Mouse (Mus musculus) kidney, postnatal 0 days (tissue): ENCODE data around the gene Syne1. TPM values are rescaled to one million over a fixed set of nuclear protein-coding genes. Genes with fewer than 3 reads are reported as not detected.

Experiments
- ATAC-seq: fragments of 200-750 bp; cut with Nextera tagmentation; replicated peaks from 2 replicates; pipeline ENCODE4 v1.8.0; 2017; ENCODE audit warnings: low read depth, moderate number of reproducible peaks, moderate TSS enrichment, moderate library complexity; ENCODE audit not compliant: low FRiP score
- DNase-seq: peaks from one replicate; pipeline ENCODE4 v3.0.0-alpha.2; 2016; ENCODE audit warnings: low spot score
- H3K27ac ChIP-seq: fragments of 300-500 bp; sonication (generic); 2 replicates; pipeline ENCODE4 v1.5.1; 2014; ENCODE audit warnings: mild to moderate bottlenecking
- H3K27me3 ChIP-seq: fragments of 300-500 bp; sonication (generic); 2 replicates; pipeline ENCODE4 v1.6.1; 2014; ENCODE audit warnings: low read length, mixed read lengths; ENCODE audit not compliant: insufficient read depth
- H3K36me3 ChIP-seq: fragments of 300-500 bp; sonication (generic); 2 replicates; pipeline ENCODE4 v1.6.1; 2014; ENCODE audit warnings: low read length, mixed read lengths; ENCODE audit not compliant: insufficient read depth
- H3K4me1 ChIP-seq: fragments of 300-500 bp; sonication (generic); replicated peaks from 2 replicates; pipeline ENCODE4 v1.6.1; 2014; ENCODE audit warnings: antibody characterized with exemption, low read length, mixed read lengths; ENCODE audit not compliant: insufficient read depth
- H3K4me2 ChIP-seq: fragments of 300-500 bp; sonication (generic); 2 replicates; pipeline ENCODE4 v1.6.1; 2014; ENCODE audit warnings: mild to moderate bottlenecking, low read length, moderate library complexity, mixed read lengths
- H3K4me3 ChIP-seq: fragments of 300-500 bp; sonication (generic); replicated peaks from 2 replicates; pipeline ENCODE4 v1.5.1; 2014; ENCODE audit warnings: low read depth, low read length
- H3K9ac ChIP-seq: fragments of 300-500 bp; sonication (generic); 2 replicates; pipeline ENCODE4 v1.6.1; 2014; ENCODE audit warnings: low read depth, low read length
- H3K9me3 ChIP-seq: fragments of 300-500 bp; sonication (generic); replicated peaks from 2 replicates; pipeline ENCODE4 v1.6.1; 2016; ENCODE audit warnings: low read length, inconsistent platforms, mixed read lengths
- CTCF ChIP-seq: IDR thresholded peaks from 2 replicates; pipeline ENCODE4 v1.5.1; 2016; ENCODE audit warnings: antibody characterized with exemption, low read depth, mild to moderate bottlenecking, moderate library complexity
- WGBS: fragments of 180-500 bp; shearing (Covaris S2); extraction: QIAGEN DNeasy Blood & Tissue Kit; methylation state at CpG from one replicate; pipeline ENCODE4 v1.1.7; 2014; 5-methylcytosine and 5-hydroxymethylcytosine counted together
- polyA plus RNA-seq: library from polyadenylated mRNA; unstranded; fragments of >200 nt; fragmentation: Nextera tagmentation; extraction: Ambion mirVana; gene quantifications from 2 replicates; pipeline ENCODE4 v1.2.1, GENCODE M21; 2015

The Syne1 gene
- polyA plus RNA-seq = 5.2 and 5.6 TPM in 2 replicates

- no peaks in the 10 kb centered on the region for H3K9me3 ChIP-seq
- ATAC-seq (no peak), DNase-seq (no peak)
- no peaks in the 10 kb centered on the region for H3K36me3 ChIP-seq
- H3K4me3 ChIP-seq = peak within 1 kb of the TSS; percentile 42
- 88% methylated on average over 5 of the region's 5 CpGs for WGBS
- H3K27ac ChIP-seq = no peak within 1 kb of the TSS
- TF ChIP-seq CTCF = no peak
- 0 out of 2 replicates have a peak, but pooled peaks cover 2% of the 10 kb centered on the region for H3K27me3 ChIP-seq
- H3K9ac ChIP-seq = peak within 1 kb of the TSS; percentile 42
- H3K4me1 ChIP-seq = no peaks in the 10 kb centered on the region
- peak within 1 kb of the TSS; percentile 84 for H3K4me2 ChIP-seq
Observed at GRCm38 (mm10) chr10:5551382-5551781, at the start of gene Syne1. Syne1 (minus strand) TSS chr10:5551482.

GRCm38 (mm10) chr10:5600123-5600522 lies 48.8 kb upstream of the Syne1 start:
- H3K27ac ChIP-seq = no peak overlapping the region
- no peaks in the 10 kb centered on the region for H3K27me3 ChIP-seq
- ATAC-seq (peak; percentile 43; the same call in 1 of the 2 replicates), DNase-seq (peak; percentile 81)
- no peaks in the 10 kb centered on the region for H3K36me3 ChIP-seq
- no peaks in the 10 kb centered on the region for H3K4me1 ChIP-seq
- H3K9ac ChIP-seq = no peak overlapping the region
- WGBS = 11% methylated on average over 7 of the region's 7 CpGs
- H3K9me3 ChIP-seq = no peaks in the 10 kb centered on the region
- peak; percentile 86 for TF ChIP-seq CTCF
- H3K4me3 ChIP-seq = no peak overlapping the region
- no peak overlapping the region for H3K4me2 ChIP-seq

GRCm38 (mm10) chr10:5596559-5596958 lies 45.3 kb upstream of the Syne1 start:
- WGBS = 49% methylated on average over 6 of the region's 6 CpGs

GRCm38 (mm10) chr10:5594457-5594856 lies 43.2 kb upstream of the Syne1 start:
- WGBS = 61% methylated on average over 5 of the region's 5 CpGs

More at GRCm38 (mm10) chr10:5596559-5596958, 45.3 kb upstream of the Syne1 start:
- ATAC-seq (no peak), DNase-seq (no peak)
- no peaks in the 10 kb centered on the region for H3K4me1 ChIP-seq
- no peak overlapping the region for H3K4me3 ChIP-seq
- no peak overlapping the region for H3K9ac ChIP-seq
- no peaks in the 10 kb centered on the region for H3K36me3 ChIP-seq
- H3K27ac ChIP-seq = no peak overlapping the region
- peak overlapping the region; percentile 21 for H3K4me2 ChIP-seq
- H3K27me3 ChIP-seq = no peaks in the 10 kb centered on the region
- H3K9me3 ChIP-seq = no peaks in the 10 kb centered on the region
- no peak for TF ChIP-seq CTCF

GRCm38 (mm10) chr10:5593464-5593863 lies 42.2 kb upstream of the Syne1 start, which contains the start of gene Myct1:
Myct1 (plus strand) TSS chr10:5593775.
- 4% methylated on average over 5 of the region's 5 CpGs for WGBS
- peak within 1 kb of the TSS; percentile 15 for H3K4me3 ChIP-seq
- no peak within 1 kb of the TSS for H3K27ac ChIP-seq
- no peak for TF ChIP-seq CTCF
- H3K9ac ChIP-seq = 0 out of 2 replicates have a peak within 1 kb of the TSS, but pooled peaks have one; percentile 23
- H3K4me1 ChIP-seq = no peaks in the 10 kb centered on the region
- no peaks in the 10 kb centered on the region for H3K27me3 ChIP-seq
- H3K36me3 ChIP-seq = no peaks in the 10 kb centered on the region
- peak; percentile 59 for DNase-seq
- H3K9me3 ChIP-seq = no peaks in the 10 kb centered on the region
- no peak for ATAC-seq
- peak within 1 kb of the TSS; percentile 32 for H3K4me2 ChIP-seq

More at GRCm38 (mm10) chr10:5594457-5594856, 43.2 kb upstream of the Syne1 start:
- TF ChIP-seq CTCF = no peak
- no peak for ATAC-seq
- Histone ChIP-seq H3K27ac (no peak overlapping the region), H3K36me3 (no peaks in the 10 kb centered on the region), H3K4me1 (no peaks in the 10 kb centered on the region), H3K9ac (0 out of 2 replicates have a peak overlapping the region, but pooled peaks have one; percentile 23), H3K4me2 (peak overlapping the region; percentile 32), H3K9me3 (no peaks in the 10 kb centered on the region), H3K4me3 (peak overlapping the region; percentile 15), H3K27me3 (no peaks in the 10 kb centered on the region)
- DNase-seq = no peak

GRCm38 (mm10) chr10:5591996-5592395 lies 40.7 kb upstream of the Syne1 start:
- H3K36me3 ChIP-seq = no peaks in the 10 kb centered on the region
- peak; percentile 28 for DNase-seq
- no peak for ATAC-seq
- no peak overlapping the region for H3K4me3 ChIP-seq
- no peaks in the 10 kb centered on the region for H3K4me1 ChIP-seq
- H3K4me2 ChIP-seq = no peak overlapping the region
- WGBS = 74% methylated on average over 4 of the region's 4 CpGs
- TF ChIP-seq CTCF = no peak
- H3K27me3 ChIP-seq = no peaks in the 10 kb centered on the region
- no peak overlapping the region for H3K9ac ChIP-seq
- no peaks in the 10 kb centered on the region for H3K9me3 ChIP-seq
- peak overlapping the region; percentile 57; the same call in 1 of the 2 replicates for H3K27ac ChIP-seq
